Mouse (Mus musculus) erythroblast, adult 5-6 weeks (primary cell): ENCODE measurements around the gene Dock9. TPM values are rescaled to one million over a fixed set of nuclear protein-coding genes. Genes with fewer than 3 reads are reported as not detected.

ENCODE experiments used
- ATAC-seq: replicated peaks from 2 replicates; pipeline ENCODE4 v1.8.0; 2016; ENCODE audit warnings: moderate number of reproducible peaks, mild to moderate bottlenecking, moderate TSS enrichment, inconsistent platforms; ENCODE audit not compliant: poor library complexity, low FRiP score, severe bottlenecking
- total RNA-seq, 2 experiments: library from RNA; stranded (forward) in 1 of 2; stranded (reverse) in 1 of 2; fragments of 150-400 nt in 1 of 2; fragments of 200-764, 138-1000 nt in 1 of 2; gene quantifications; 2 replicates each; pipeline versions ENCODE4 v1.2.3 to v1.2.4; 2015 to 2017; ENCODE audit warnings: low replicate concordance in 2 of 2

Dock9 gene
- total RNA-seq, 2 experiments from 2014 or later: 0.19 to 1.1 TPM

DNA sequence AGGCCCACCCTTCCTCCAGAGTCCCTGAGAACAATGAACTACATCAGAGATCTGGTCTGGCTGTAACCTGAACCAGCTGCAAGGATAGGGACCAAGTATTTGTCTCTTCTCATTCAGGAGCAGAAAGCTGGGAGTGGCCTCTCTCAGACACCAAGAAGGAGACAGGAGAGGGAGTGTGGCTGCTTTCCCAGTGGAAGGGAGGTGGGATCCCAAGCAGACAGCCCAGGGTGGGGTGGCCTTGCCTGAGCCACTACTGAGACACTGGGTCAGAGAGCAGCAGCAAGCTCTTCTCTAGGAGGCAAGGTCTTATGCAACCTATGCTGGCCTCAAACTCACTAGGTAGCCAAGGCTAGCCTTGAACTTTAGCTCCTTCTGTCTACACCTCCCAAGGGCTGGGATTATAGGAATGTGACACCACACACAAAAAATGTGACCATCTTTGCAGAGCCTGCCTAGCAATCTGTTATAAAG lies 121.5 kb downstream of the Dock9 start:
- no peak for ATAC-seq

GRCm38 (mm10) chr14:121675579-121675978 lies 122.1 kb downstream of the Dock9 start:
- no peak for ATAC-seq

GRCm38 (mm10) chr14:121675146-121675545 lies 122.5 kb downstream of the Dock9 start:
- no peak for ATAC-seq

GRCm38 (mm10) chr14:121670016-121670415 lies 127.6 kb downstream of the Dock9 start:
- no peak for ATAC-seq

GRCm38 (mm10) chr14:121666641-121667274 lies 130.9 kb downstream of the Dock9 start:
- ATAC-seq: no peak

- no peak for ATAC-seq
These were observed 131.9 kb downstream of the Dock9 start for GRCm38 (mm10) chr14:121665693-121666273.

DNA sequence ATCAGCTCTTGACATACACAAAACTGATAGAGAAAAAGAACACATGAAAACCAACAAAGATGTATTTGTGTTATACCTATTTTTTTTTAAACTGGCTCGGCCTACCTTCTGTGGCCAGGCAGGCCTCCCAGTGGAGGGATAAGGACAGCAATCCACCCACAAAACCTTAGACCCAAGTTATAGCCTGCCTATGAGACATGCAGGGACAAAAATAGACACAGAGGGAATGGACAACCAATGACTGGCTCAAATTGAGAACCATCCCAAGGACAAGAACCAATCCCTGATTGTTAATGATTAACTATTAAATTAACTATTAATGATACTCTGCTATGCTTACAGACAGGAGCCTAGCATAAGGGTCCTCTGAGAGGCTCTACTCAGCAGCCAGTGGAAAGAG lies 133.7 kb downstream of the Dock9 start:
- no peak for ATAC-seq

- ATAC-seq: no peak
These were observed 136.7 kb downstream of the Dock9 start for GRCm38 (mm10) chr14:121660918-121661317.

DNA sequence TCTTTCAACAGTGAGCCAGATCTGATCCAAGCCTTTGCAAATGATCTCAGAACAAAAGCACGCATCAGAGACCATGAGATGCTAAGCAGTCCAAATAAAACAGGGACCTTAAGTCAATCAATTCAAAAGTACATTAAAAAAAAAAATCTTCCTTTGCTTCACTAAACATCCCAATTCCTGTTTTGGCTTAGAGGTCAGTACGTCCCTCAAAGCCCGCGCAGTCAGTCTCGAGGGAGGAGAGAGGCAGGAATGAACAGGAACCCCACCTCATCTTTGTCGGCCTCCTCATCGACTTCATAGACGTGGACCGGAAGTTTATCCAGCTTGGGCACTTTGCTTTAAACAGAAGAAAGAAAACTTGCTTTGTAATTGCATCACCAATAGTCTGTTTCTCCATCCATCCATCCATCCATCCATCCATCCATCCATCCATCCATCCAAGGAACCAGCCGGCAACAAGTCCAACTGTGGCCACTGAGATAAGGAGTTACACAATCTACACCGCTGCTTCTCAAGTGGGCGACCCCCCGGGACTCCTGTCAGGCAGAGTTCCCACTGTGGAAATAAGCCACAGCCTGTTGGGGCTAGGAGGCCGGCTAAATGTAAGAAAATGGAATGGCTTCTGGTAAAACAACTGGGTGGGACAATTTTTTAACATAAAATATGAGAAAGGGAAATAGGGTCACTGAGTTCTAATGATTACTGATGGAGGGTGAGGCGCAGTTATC lies 137.3 kb downstream of the Dock9 start:
- ATAC-seq: no peak

DNA sequence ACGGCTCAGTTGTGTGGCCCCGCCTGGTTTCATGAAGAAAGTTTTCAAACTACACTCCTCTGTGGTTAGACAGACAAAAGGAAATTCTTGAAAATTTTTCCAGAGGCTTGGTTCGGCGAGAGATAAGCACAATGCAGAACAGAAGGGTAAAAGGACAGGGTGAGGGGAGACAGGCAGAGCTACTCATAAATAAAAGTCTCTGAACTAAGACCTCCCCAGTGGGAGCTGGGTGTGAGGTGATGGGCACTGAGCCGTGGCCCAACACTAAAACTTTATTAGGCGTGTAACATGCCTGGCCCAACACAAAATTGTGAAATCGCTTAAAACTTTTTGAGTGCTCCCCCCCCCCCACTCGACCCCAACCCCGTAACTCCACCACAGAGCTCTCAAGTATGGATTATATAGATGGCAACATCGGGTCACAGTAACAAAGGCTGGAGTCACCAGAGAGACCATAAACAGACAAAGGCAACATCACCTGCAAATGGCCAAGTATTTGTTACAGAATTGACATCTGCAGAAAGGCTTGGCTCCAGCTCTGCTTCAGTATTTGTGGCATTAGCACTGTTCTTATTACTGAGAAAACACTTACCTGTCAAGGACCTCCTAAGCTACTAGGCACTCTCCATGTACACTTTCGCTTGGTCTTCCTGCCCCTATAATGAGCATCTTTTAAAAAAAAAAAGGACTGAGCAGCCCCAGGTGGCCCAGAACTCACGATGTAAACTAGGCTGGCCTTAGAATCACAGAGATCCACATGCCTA lies 138.4 kb downstream of the Dock9 start:
- ATAC-seq: no peak

- no peak for ATAC-seq
These were observed 139.1 kb downstream of the Dock9 start for GRCm38 (mm10) chr14:121658537-121658936.

DNA sequence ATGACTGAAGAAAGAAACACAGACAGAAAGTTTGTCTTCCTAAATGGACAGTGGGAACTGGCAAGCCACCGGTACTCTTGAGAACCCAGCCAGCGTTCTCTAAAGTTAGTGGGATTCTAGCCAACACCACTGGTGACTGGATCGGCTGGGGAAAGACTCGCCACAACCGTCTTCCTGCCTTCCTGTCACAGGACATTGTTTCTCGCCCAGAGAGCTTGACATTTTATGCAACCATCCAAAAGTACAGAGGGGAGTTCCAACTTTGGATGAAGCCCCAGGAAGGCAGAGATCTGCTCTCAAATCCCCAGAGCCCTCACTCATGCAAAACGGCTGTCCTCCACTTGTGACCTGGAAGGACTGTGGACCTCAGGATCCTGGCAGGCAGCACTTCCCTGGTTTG lies 140.0 kb downstream of the Dock9 start:
- ATAC-seq: no peak

GRCm38 (mm10) chr14:121656912-121657311 lies 140.7 kb downstream of the Dock9 start:
- no peak for ATAC-seq

- no peak for ATAC-seq
These were observed 142.7 kb downstream of the Dock9 start for GRCm38 (mm10) chr14:121654977-121655376.

GRCm38 (mm10) chr14:121654416-121654967 lies 143.1 kb downstream of the Dock9 start:
- no peak for ATAC-seq

DNA sequence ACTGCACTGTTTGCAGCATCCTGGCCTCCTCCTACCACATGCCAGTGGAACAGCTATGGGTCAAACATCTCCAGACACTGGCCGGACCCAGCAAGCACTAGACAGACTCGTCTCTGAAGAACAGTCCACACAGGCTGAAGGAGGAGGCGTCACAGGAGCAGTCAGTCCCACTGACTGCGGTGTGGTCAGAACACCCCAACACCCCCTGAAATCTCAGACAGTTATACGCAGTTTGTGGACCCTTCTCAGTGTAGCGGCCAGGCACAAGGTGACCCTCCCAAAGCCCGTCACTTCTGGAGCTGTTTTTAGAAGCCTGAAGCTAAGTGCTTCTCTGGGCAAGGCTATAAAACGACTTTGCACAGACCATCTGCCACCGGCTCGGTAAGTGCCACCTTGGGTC lies 143.9 kb downstream of the Dock9 start:
- no peak for ATAC-seq

DNA sequence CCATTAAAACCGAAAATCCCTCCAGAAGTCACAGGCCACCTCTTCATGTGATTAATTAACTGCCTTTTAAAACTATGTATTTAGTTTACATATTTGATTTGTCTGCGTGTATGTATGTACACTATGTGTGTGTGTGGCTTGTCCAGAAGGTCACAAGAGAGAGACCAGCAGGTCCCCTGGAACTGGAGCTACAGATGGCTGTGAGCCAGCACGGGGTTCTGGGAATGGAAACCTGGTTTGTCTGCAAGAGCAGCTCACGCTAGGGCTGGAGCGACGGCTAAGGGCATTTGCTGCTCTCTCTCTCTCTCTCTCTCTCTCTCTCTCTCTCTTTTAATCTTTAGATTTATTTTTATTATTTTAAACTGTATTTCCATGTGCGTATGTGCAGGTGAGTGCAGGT lies 144.4 kb downstream of the Dock9 start:
- no peak for ATAC-seq

DNA sequence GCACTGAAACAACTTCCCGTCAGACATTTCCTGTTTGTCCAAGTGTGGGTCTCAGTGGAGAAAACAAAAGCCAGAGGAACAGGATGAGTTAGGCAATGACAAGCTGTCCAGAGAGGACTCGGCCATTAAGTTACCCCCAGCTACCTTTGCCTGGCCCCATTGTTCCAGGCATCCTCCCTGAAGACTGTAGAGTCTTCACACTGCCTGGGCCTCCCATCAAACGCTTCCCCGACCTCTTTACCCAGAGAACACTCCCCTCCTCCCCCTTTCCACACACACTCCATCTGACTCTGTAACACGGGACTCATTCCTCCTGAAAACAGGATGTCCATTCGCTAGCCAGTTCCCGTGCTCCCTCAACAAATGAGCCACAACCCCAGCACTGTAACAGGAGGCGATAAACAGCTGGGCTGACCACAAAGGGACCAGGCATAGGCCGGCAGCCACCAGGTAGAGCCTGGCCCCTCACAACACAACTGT lies 149.0 kb downstream of the Dock9 start:
- no peak for ATAC-seq

DNA sequence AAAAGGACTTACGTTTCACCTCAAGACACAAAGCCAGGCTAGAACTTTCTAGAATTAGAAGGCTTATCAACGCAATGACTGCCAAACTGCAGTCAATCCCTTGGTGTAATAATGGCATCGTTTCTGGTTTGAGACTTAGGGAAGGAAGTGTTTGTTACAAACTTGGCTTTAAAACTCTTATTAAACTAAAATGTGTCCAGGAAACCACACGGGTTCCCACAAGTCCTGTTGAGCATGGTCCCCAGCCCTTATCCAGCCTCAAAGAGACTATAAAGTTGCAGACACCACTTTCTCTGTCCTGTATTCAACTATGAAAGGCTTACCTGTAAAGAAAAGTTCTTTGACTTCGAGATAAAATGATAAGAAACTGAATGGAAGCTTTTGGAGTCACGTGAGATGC lies 149.9 kb downstream of the Dock9 start:
- no peak for ATAC-seq

DNA sequence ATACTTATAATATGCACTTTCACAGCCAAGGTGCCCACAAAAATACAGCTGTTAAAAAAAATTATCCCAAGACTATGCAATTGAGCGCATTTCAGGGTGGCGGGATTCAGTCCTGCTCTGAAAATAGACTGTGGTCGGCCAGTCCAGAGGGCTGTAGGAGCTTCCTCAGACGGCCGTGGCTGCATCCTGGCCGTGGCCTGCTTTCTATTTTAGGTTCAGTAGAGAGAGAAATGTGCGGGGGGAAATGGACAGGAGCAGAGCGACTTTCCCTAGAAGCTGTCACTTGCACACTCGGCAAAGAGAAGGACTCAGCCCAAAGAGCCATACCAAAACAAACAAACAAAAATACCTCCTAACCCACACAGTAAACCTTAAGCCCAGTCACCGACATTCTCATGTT lies 151.0 kb downstream of the Dock9 start:
- ATAC-seq: no peak
